Mouse (Mus musculus) spleen, postnatal 4 days (tissue): ENCODE measurements around the gene Calml3.

Experiments used
- DNase-seq, 2 experiments: peaks; one replicate each; pipeline ENCODE4 v3.0.0; 2022; ENCODE audit warnings: low spot score in 2 of 2

Gene Calml3

DNA sequence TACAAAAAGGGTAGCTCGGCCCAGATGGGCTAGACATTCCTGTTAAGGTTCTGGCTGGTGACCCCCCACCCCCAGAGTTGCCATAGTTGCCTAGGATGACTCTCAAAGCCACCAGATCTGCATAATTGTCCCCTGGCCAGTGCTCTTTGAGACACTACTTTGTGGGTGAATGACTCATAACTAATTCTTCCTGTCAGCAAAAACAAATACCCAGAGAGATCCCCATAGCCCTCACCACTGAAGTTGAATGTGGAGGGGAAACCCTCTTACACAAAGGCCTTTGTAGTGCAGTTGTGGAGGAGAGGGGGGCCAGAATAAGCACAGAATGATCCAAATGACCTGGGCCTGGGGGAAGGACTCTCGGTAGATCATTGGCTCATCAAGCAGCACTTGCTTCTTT lies 21.6 kb downstream of the Calml3 start:
- DNase-seq = no peak

- no peak for DNase-seq
These were observed 24.4 kb downstream of the Calml3 start for GRCm38 (mm10) chr13:3779575-3780226.

GRCm38 (mm10) chr13:3778591-3779364 lies 25.3 kb downstream of the Calml3 start:
- no peak for DNase-seq

- no peak for DNase-seq
These were observed 26.8 kb downstream of the Calml3 start for GRCm38 (mm10) chr13:3777216-3777912.

- DNase-seq = no peak
These were observed 27.7 kb downstream of the Calml3 start for GRCm38 (mm10) chr13:3776446-3776845.

GRCm38 (mm10) chr13:3774991-3775390 lies 29.1 kb downstream of the Calml3 start:
- DNase-seq = no peak

- no peak for DNase-seq
These were observed 29.8 kb downstream of the Calml3 start for GRCm38 (mm10) chr13:3774280-3774679.

DNA sequence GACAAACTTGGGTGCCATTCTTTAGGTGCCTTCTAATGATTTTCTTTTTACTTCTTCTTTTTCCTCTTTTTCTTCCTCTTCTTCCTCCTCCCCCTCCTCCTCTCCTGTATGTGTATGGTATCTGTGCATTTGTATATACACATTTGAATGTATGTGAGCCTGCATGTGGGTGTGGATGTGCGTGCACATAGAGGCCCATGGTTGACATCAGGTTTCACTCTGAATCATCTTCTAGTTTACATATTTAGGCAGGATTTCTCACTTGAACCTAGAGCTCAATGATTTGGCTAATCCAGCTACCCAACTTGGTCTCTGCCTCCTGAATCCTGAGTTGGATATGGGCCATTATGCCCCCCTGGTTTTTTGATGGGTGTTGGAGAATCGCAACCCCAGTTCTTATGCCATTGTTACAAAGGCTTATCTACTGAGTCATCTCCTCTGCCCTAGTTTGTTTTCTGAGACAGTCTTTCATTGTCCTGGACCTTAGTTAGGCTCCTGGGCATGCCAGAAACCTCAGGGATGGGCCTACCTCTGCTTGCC lies 30.9 kb downstream of the Calml3 start:
- no peak for DNase-seq

GRCm38 (mm10) chr13:3771221-3771620 lies 32.9 kb downstream of the Calml3 start:
- no peak for DNase-seq

GRCm38 (mm10) chr13:3770170-3771024 lies 33.7 kb downstream of the Calml3 start:
- DNase-seq = no peak

- no peak for DNase-seq
These were observed 34.6 kb downstream of the Calml3 start for GRCm38 (mm10) chr13:3769531-3769930.

- DNase-seq = no peak
These were observed 35.5 kb downstream of the Calml3 start for GRCm38 (mm10) chr13:3768621-3769020.

GRCm38 (mm10) chr13:3767086-3767485 lies 37.0 kb downstream of the Calml3 start:
- no peak for DNase-seq

GRCm38 (mm10) chr13:3765781-3766180 lies 38.3 kb downstream of the Calml3 start:
- no peak for DNase-seq

GRCm38 (mm10) chr13:3761131-3761530 lies 43.0 kb downstream of the Calml3 start:
- no peak for DNase-seq

- no peak for DNase-seq
These were observed 45.8 kb downstream of the Calml3 start for GRCm38 (mm10) chr13:3758347-3758746.

DNA sequence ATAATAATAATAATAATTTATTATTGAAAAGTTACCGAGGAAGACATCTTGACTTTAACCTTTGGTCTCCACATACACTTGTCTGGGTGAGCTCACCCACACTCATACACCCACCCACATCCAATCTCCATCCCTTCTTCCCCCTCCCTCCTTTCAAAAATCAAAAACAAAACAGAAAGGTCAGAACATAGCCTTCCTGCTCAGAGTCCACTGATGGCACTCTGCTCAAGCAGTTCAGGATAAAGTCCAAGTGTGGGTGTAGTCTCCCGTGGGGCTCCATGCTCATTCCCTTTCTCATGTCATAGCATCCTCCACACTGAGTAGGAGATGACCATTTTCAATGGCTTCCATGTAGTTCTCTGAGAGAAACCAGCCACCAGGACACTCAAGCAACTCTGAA lies 50.8 kb downstream of the Calml3 start:
- DNase-seq = no peak
